Mouse (Mus musculus) heart, adult 2 months (tissue): ENCODE data around the gene Fndc5. TPM values are rescaled to one million over a fixed set of nuclear protein-coding genes. Genes with fewer than 3 reads are reported as not detected.

Experiments
- DNase-seq, 2 experiments: peaks; one replicate each; pipeline ENCODE4 v3.0.0; 2021
- H3K27ac ChIP-seq: fragments of 200-600 bp; 2 replicates; pipeline ENCODE4 v1.8.1; 2022
- H3K27me3 ChIP-seq: fragments of 200-500 bp; 2 replicates; pipeline ENCODE4 v1.6.1; 2012; ENCODE audit warnings: mild to moderate bottlenecking, low read length, inconsistent platforms, mixed read lengths; ENCODE audit not compliant: control insufficient read depth, insufficient read depth
- H3K36me3 ChIP-seq: fragments of 200-500 bp; 2 replicates; pipeline ENCODE4 v1.6.1; 2012; ENCODE audit warnings: low read length, inconsistent platforms; ENCODE audit not compliant: control insufficient read depth, insufficient read depth
- H3K4me1 ChIP-seq: fragments of 200-500 bp; 2 replicates; pipeline ENCODE4 v1.6.1; 2011; ENCODE audit warnings: low read length; ENCODE audit not compliant: control insufficient read depth, insufficient read depth
- H3K4me3 ChIP-seq: fragments of 200-600 bp; 2 replicates; pipeline ENCODE4 v1.8.1; 2022
- H3K79me2 ChIP-seq: fragments of 200-500 bp; replicated peaks from 2 replicates; pipeline ENCODE4 v1.6.1; 2012; ENCODE audit warnings: mild to moderate bottlenecking, inconsistent platforms, low read length, moderate library complexity, mixed read lengths; ENCODE audit not compliant: control insufficient read depth, insufficient read depth
- H3K9ac ChIP-seq: fragments of 200-500 bp; 2 replicates; pipeline ENCODE4 v1.6.1; 2012; ENCODE audit warnings: low read depth, mild to moderate bottlenecking, control low read depth, inconsistent platforms, low read length, mixed read lengths
- CTCF ChIP-seq: fragments of 200-600 bp; IDR thresholded peaks from 2 replicates; pipeline ENCODE4 v1.8.1; 2022; ENCODE audit warnings: antibody characterized with exemption, mild to moderate bottlenecking, moderate library complexity
- EP300 ChIP-seq: fragments of 200-500 bp; IDR thresholded peaks from 2 replicates; pipeline ENCODE4 v1.6.1; 2011; ENCODE audit warnings: low read depth, low read length, control low read depth; ENCODE audit not compliant: insufficient read depth
- POLR2A ChIP-seq: fragments of 200-500 bp; IDR thresholded peaks from 2 replicates; pipeline ENCODE4 v1.6.1; 2011; ENCODE audit warnings: mild to moderate bottlenecking, low read depth, low read length, control low read depth; ENCODE audit not compliant: insufficient read depth
- WGBS: fragments of 180-500 bp; shearing (Covaris S2); methylation state at CpG from one replicate; pipeline ENCODE4 v1.1.7; 2018; 5-methylcytosine and 5-hydroxymethylcytosine counted together
- intact Hi-C: fragments of 180-260 bp; cut with DNase I; formaldehyde crosslinking; loops from one replicate; pipeline ENCODE4 v1.15.1; 2025
- polyA plus RNA-seq: library from polyadenylated mRNA; depleted of rRNA; stranded (reverse); fragments of >200 nt; gene quantifications from 2 replicates; pipeline ENCODE4 v1.2.3, GENCODE M21; 2012
- total RNA-seq, 2 experiments: library from RNA; stranded (reverse); gene quantifications; 2 replicates each; pipeline ENCODE4 v1.2.3; 2021

Gene Fndc5
- total and polyA plus RNA-seq, 3 experiments: 197 to 388 (median 338) TPM

DNA sequence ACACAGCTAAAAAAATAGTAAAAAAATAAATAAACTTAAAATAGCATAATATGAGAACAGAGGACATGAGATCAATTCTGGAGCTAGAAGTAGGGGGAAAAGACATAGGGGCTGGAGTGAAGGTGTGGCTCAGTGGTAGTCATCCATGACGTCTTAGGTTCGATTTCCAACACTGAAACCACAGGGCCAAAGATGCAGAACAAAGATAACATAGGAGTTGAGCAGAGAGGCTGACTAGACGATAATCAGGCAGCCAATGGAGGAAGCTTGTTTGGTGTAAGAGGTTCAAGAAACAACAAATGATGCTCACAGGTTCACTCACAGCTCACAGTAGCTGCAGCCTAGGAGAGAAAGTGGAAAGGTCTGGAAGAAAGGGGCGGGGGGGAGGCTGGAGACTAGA, 4.0 kb downstream of the Fndc5 start:
- H3K4me1 ChIP-seq: peaks cover 24% of the 10 kb centered on the region
- 67% methylated on average over 4 of the region's 4 CpGs for WGBS
- intact Hi-C loops: no loop called here
- H3K4me3 ChIP-seq: no peak overlapping the region
- H3K27ac ChIP-seq: peak overlapping the region; percentile 80
- H3K9ac ChIP-seq: no peak overlapping the region
- H3K79me2 ChIP-seq: no peaks in the 10 kb centered on the region
- peaks cover 7% of the 10 kb centered on the region for H3K36me3 ChIP-seq
- TF ChIP-seq POLR2A (no peak), CTCF (no peak), EP300 (no peak)
- no peak for DNase-seq
- no peaks in the 10 kb centered on the region for H3K27me3 ChIP-seq

DNA sequence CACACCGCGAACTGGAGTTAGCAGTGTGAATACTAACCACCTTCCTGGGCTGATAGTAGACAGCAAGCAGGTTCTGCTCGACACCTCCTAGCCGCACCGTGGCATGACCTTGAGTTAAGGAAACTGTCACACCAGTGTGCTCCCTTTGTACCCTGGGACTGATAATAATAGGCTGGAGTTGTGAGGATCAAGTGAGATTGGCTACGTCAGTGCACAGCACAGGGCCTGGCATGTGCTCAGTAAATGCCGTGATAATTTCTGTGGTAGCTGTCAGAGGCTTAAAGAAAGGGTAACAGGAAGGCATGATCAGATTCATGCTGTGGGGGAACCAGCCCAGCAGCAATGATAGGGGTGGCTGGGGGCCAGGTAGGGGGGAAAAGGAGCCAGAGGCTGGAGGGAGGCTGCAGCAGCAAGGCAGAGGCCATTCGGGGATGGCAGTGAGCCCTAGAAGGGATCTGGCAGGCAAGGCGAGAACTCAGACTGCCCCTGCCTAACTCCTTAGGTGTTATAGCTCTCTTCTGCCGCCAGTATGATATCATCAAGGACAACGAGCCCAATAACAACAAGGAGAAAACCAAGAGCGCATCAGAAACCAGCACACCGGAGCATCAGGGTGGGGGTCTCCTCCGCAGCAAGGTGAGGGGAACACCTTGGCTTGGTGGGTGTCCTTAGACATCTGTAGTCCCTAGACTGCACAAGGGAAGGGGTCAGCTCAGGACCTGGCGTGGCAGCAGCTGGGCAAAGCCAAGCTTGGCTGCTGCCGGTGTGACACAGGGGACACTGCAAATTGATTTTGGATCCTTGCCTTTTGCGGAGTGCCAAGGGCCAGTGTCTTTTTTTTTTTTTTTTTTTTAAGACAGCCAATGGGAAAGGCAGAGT, 5.0 kb downstream of the Fndc5 start:
- Histone ChIP-seq H3K27me3 (no peaks in the 10 kb centered on the region), H3K27ac (peak overlapping the region; percentile 80), H3K36me3 (peaks cover 7% of the 10 kb centered on the region), H3K4me3 (no peak overlapping the region), H3K4me1 (peaks cover 24% of the 10 kb centered on the region), H3K79me2 (no peaks in the 10 kb centered on the region), H3K9ac (peak overlapping the region; percentile 24)
- 46% methylated on average over 17 of the region's 17 CpGs for WGBS
- intact Hi-C loops: no loop called here
- peak; percentile 47 to 70 for DNase-seq
- TF ChIP-seq CTCF: no peak
- peak; percentile 69; the same call in 1 of the 2 replicates for TF ChIP-seq POLR2A
- peak; percentile 91 for TF ChIP-seq EP300

- 61% methylated on average over 11 of the region's 11 CpGs for WGBS
- peaks cover 24% of the 10 kb centered on the region for H3K4me1 ChIP-seq
- H3K27me3 ChIP-seq: no peaks in the 10 kb centered on the region
- H3K27ac ChIP-seq: peak overlapping the region; percentile 80
- no peak overlapping the region for H3K4me3 ChIP-seq
- no peak for TF ChIP-seq POLR2A
- TF ChIP-seq EP300: no peak
- no peak for TF ChIP-seq CTCF
- H3K79me2 ChIP-seq: no peaks in the 10 kb centered on the region
- no peak overlapping the region for H3K9ac ChIP-seq
- H3K36me3 ChIP-seq: peaks cover 7% of the 10 kb centered on the region
- DNase-seq: peak in 1 of 2 experiments; percentile 40
- intact Hi-C loops: no loop called here
Observed at GRCm38 (mm10) chr4:129142439-129143045, 5.7 kb downstream of the Fndc5 start.

- intact Hi-C loops: no loop called here
- H3K4me1 ChIP-seq: peaks cover 23% of the 10 kb centered on the region
- TF ChIP-seq POLR2A (no peak), EP300 (no peak), CTCF (no peak)
- no peak for DNase-seq
- no peak overlapping the region for H3K4me3 ChIP-seq
- no peak overlapping the region for H3K9ac ChIP-seq
- no peak overlapping the region; the same call in 1 of the 2 replicates for H3K27ac ChIP-seq
- H3K36me3 ChIP-seq: peaks cover 7% of the 10 kb centered on the region
- H3K79me2 ChIP-seq: no peaks in the 10 kb centered on the region
- H3K27me3 ChIP-seq: no peaks in the 10 kb centered on the region
- 64% methylated on average over 5 of the region's 5 CpGs for WGBS
Observed at GRCm38 (mm10) chr4:129143509-129143908, 6.7 kb downstream of the Fndc5 start.

DNA sequence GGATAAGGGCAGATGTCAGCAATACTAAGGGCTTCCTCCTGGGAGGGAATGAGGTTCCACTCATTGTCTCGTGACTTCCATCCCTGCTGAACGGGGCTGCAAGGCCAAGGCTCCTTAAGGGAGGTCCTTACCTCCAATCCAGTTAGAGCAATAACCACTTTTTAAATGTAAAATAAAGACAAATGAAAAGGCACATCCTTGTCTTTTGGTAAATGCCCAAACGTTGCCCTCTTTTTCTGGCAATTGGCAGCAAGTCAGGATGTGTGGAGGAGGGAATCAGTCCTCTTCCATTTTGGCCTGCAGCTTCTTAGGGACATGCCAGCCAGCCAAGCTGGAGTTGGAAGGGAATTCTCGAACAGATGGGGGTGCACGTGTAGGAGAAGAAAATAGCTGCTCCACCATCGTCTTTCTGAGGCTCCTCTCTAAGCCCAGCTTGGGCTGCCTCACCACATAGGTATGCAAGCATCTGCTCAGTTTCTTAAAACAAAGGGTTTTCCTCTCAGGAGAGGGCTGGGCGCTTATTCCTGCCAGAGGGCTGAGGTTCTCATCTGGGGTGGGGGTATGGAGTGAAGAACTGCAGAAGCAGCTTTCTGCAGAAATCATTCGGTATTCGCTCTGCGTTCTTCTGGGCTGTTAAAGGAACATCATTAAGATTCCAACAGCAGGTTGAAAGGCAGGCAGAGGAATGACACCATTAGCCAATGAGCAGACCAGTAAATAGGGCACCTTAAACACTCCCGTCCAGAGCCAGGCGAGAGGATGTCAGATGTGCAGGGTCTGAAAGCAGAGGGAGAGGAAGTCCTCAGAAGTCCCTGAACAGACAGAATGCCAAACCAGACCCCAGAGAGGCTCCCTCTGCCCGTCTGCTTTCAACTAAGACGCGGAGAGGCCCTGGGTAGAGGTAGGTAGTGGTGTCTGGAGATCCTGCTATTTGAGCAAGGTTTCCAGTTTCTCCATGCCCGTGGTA, 7.9 kb downstream of the Fndc5 start:
- WGBS: 46% methylated on average over 16 of the region's 16 CpGs
- intact Hi-C loops: no loop called here

More for the DNA sequence above, 7.9 kb downstream of the Fndc5 start:
- DNase-seq: peak in 1 of 2 experiments; percentile 27
- TF ChIP-seq POLR2A: no peak
- TF ChIP-seq CTCF: no peak
- TF ChIP-seq EP300: no peak
- Histone ChIP-seq H3K27ac (no peak overlapping the region), H3K9ac (no peak overlapping the region), H3K4me3 (no peak overlapping the region), H3K79me2 (no peaks in the 10 kb centered on the region), H3K4me1 (peaks cover 22% of the 10 kb centered on the region), H3K27me3 (no peaks in the 10 kb centered on the region), H3K36me3 (peaks cover 7% of the 10 kb centered on the region)
